ENCODE assay signal across 8 mouse cellular contexts in genomic region chr12:109527414-109528262, GRCm38 (mm10).
A peak's percentile ranks its signal among the peaks of the same experiment; 100 is the strongest.
DNase-seq lines count a peak whose midpoint lies in the region; ATAC-seq lines count a peak whose summit lies in the region.

No protein-coding gene starts in this region.

- H3K27me3 ChIP-seq in erythroblast, embryonic 14.5 days (ENCODE audit: control insufficient read depth) = peaks cover 32% of the 10 kb centered on the region
- no peaks in the 10 kb centered on the region for H3K27me3 ChIP-seq in hindbrain, embryonic 15.5 days
- H3K27me3 ChIP-seq in midbrain, embryonic 11.5 days (ENCODE audit: control insufficient read depth, insufficient read depth, low read length) = 0 out of 2 replicates have a peak, but pooled peaks cover 2% of the 10 kb centered on the region

- H3K4me3 ChIP-seq in erythroblast, embryonic 14.5 days (replicated peaks) = peak overlapping the region; percentile 6
- H3K4me3 ChIP-seq in hindbrain, embryonic 15.5 days = peak overlapping the region; percentile 24
- H3K4me3 ChIP-seq in midbrain, embryonic 11.5 days (ENCODE audit: low read depth, low read length) = peak overlapping the region; percentile 15

- peak; percentile 48 for DNase-seq in ZHBTc4 (ENCODE audit: low read depth, low spot score)
- peak; percentile 90 for DNase-seq in midbrain, embryonic 11.5 days (ENCODE audit: low spot score, missing footprints)
- no peak for DNase-seq in urinary bladder, postnatal 14 days (ENCODE audit: low spot score)
- no peak for DNase-seq in layer of hippocampus, adult 11-12 months (ENCODE audit: low spot score)
- DNase-seq in kidney, adult 8-10 months = no peak

- peak overlapping the region; percentile 48 for H3K4me2 ChIP-seq in hindbrain, embryonic 15.5 days
- H3K4me2 ChIP-seq in midbrain, embryonic 11.5 days = peak overlapping the region; percentile 40

- no peak overlapping the region for H3K27ac ChIP-seq in hindbrain, embryonic 15.5 days (replicated peaks)
- H3K27ac ChIP-seq in midbrain, embryonic 11.5 days (ENCODE audit: low read depth, low read length) = no peak overlapping the region

- WGBS in hindbrain, embryonic 15.5 days = 58% methylated on average over 29 of the region's 29 CpGs
- 50% methylated on average over 29 of the region's 29 CpGs for WGBS in midbrain, embryonic 11.5 days

- no peak overlapping the region for H3K9ac ChIP-seq in hindbrain, embryonic 15.5 days
- H3K9ac ChIP-seq in midbrain, embryonic 11.5 days (ENCODE audit: low read length) = no peak overlapping the region

- H3K36me3 ChIP-seq in erythroblast, embryonic 14.5 days (ENCODE audit: control insufficient read depth) = no peaks in the 10 kb centered on the region
- no peaks in the 10 kb centered on the region for H3K36me3 ChIP-seq in hindbrain, embryonic 15.5 days
- no peaks in the 10 kb centered on the region for H3K36me3 ChIP-seq in midbrain, embryonic 11.5 days (ENCODE audit: control insufficient read depth, insufficient read depth, low read length)

- H3K9me3 ChIP-seq in erythroblast, embryonic 14.5 days (ENCODE audit: control insufficient read depth, low read length) = peaks cover 18% of the 10 kb centered on the region
- H3K9me3 ChIP-seq in hindbrain, embryonic 15.5 days = peaks cover 5% of the 10 kb centered on the region; the same call in 1 of the 2 replicates
- H3K9me3 ChIP-seq in midbrain, embryonic 11.5 days (ENCODE audit: control insufficient read depth, low read length) = peaks cover 29% of the 10 kb centered on the region

- no peak for ATAC-seq in erythroblast, adult 5-6 weeks (replicated peaks; ENCODE audit: low FRiP score, poor library complexity, severe bottlenecking)
- 0 out of 2 replicates have a peak, but pooled peaks have one; percentile 51 for ATAC-seq in hindbrain, embryonic 15.5 days (ENCODE audit: low FRiP score, low read depth)
- ATAC-seq in midbrain, embryonic 11.5 days (ENCODE audit: low FRiP score) = peak; percentile 71

- H3K4me1 ChIP-seq in erythroblast, embryonic 14.5 days (ENCODE audit: control insufficient read depth) = no peaks in the 10 kb centered on the region; the same call in 1 of the 2 replicates
- H3K4me1 ChIP-seq in hindbrain, embryonic 15.5 days (replicated peaks) = no peaks in the 10 kb centered on the region
- H3K4me1 ChIP-seq in midbrain, embryonic 11.5 days (ENCODE audit: control insufficient read depth, insufficient read depth, low read length) = peaks cover 10% of the 10 kb centered on the region

Comparison
In these comparisons a context has a peak if more than half of its experiments do, and no peak if none do; other contexts are left out.
1. DNase-seq: peak in ZHBTc4 (single experiment) and midbrain, embryonic 11.5 days (single experiment); none in urinary bladder, postnatal 14 days (single experiment), layer of hippocampus, adult 11-12 months (single experiment) and kidney, adult 8-10 months (0 of 2).
2. Peak in every context shown above with its lines, with median percentiles within 50 percentile points of each other: H3K4me3 ChIP-seq.